8 mouse cellular contexts compared by ENCODE assay signal in genomic region chr17:26537722-26538471, GRCm38 (mm10). TPM values are rescaled to one million over a fixed set of nuclear protein-coding genes. Genes with fewer than 3 reads are reported as not detected.
DNase-seq lines count a peak whose midpoint lies in the region; ATAC-seq lines count a peak whose summit lies in the region.

No protein-coding gene starts in this region.

- peak; percentile 59 for ATAC-seq in granulocyte monocyte progenitor cell, adult 5-6 weeks (replicated peaks; ENCODE audit: poor library complexity, severe bottlenecking)
- no peak for ATAC-seq in activated CD4-positive, CD25-positive, alpha-beta regulatory T cell, adult 4 months

- intact Hi-C loops in left cerebral cortex, postnatal 25 days (cut with DNase I), result no loop called here

- DNase-seq in heart, adult 11 months, result peak; percentile 93
- no peak for DNase-seq in heart, adult 9 months (ENCODE audit: low spot score in 2 of 2)
- DNase-seq in CD4-positive helper T cell, adult 2 months (ENCODE audit: low read depth, low spot score), result peak; percentile 42
- DNase-seq in lung, postnatal 10 days, result peak; percentile 56
- DNase-seq in urinary bladder, adult 2 months (ENCODE audit: low spot score), result no peak
- no peak for DNase-seq in left cerebral cortex, postnatal 25 days (ENCODE audit: low spot score in 2 of 2)

RNA-seq across cellular contexts. Expression of gene Ergic1, which starts 23.4 kb away (rescaled TPM):
- total RNA-seq in granulocyte monocyte progenitor cell, adult 5-6 weeks (2014; fragmentation: Nextera tagmentation), result 88.4 and 89.5 TPM in 2 replicates
- 51.5 and 52.4 TPM in 2 replicates for total RNA-seq in granulocyte monocyte progenitor cell, adult 5-6 weeks (2017)
- 152 and 155 TPM in 2 replicates for polyA plus RNA-seq in urinary bladder, adult 2 months (2012; rRNA removed)
- 100 to 1,000 TPM; 163 to 168 TPM for total RNA-seq in left cerebral cortex, postnatal 25 days (2021)
- polyA plus RNA-seq in activated CD4-positive, CD25-positive, alpha-beta regulatory T cell, adult 4 months (2017; shearing (Covaris generic)), result 10 to 100 TPM; 39.5 to 45.7 TPM

RNA-seq across cellular contexts. Expression of gene Dusp1, which starts 24.0 kb away (rescaled TPM):
- 20.4 and 21.3 TPM in 2 replicates for total RNA-seq in granulocyte monocyte progenitor cell, adult 5-6 weeks (2014; fragmentation: Nextera tagmentation)
- total RNA-seq in granulocyte monocyte progenitor cell, adult 5-6 weeks (2017), result 34.3 and 43.2 TPM in 2 replicates
- 67.4 and 75.0 TPM in 2 replicates for polyA plus RNA-seq in urinary bladder, adult 2 months (2012; rRNA removed)
- total RNA-seq in left cerebral cortex, postnatal 25 days (2021), result 10 to 100 TPM; 32.7 to 47.7 TPM
- polyA plus RNA-seq in activated CD4-positive, CD25-positive, alpha-beta regulatory T cell, adult 4 months (2017; shearing (Covaris generic)), result 10 to 100 TPM; 25.1 to 28.8 TPM

Comparison
In these comparisons a context has a peak if more than half of its experiments do, and no peak if none do; other contexts are left out.
1. DNase-seq: peak in heart, adult 11 months (single experiment), CD4-positive helper T cell, adult 2 months (single experiment) and lung, postnatal 10 days (single experiment); none in heart, adult 9 months (0 of 2), urinary bladder, adult 2 months (single experiment) and left cerebral cortex, postnatal 25 days (0 of 2).